Mouse (Mus musculus) T-helper 1 cell (primary cell): ENCODE measurements around the gene Evi2.

Experiments
- in situ Hi-C: fragments of 300-600 bp; cut with MboI, MseI; formaldehyde crosslinking; loops from one replicate; pipeline ENCODE4 v1.15.1; 2025; ENCODE audit warnings: high pct_unique_total_duplicates

Evi2 gene

DNA sequence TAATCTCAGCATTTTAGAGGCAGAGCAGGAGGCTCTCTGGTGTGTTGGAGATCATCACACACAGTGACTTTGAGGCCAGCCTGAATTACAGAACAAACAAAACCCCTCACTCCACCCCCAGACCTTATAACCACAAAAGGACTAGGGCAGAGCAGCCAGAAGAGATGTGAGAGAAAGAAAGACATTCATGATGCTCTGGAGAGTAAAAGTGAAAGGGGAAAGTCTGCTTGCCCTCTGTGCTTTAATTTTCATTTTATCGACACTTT, 6.1 kb downstream of the Evi2 start:
- in situ Hi-C loops = no loop called here

- in situ Hi-C loops = no loop called here
Observed at GRCm38 (mm10) chr11:79523560-79524309, 6.7 kb downstream of the Evi2 start, which contains the start of gene Evi2b. Gene Evi2b, minus strand, starts transcription at chr11:79523762.

DNA sequence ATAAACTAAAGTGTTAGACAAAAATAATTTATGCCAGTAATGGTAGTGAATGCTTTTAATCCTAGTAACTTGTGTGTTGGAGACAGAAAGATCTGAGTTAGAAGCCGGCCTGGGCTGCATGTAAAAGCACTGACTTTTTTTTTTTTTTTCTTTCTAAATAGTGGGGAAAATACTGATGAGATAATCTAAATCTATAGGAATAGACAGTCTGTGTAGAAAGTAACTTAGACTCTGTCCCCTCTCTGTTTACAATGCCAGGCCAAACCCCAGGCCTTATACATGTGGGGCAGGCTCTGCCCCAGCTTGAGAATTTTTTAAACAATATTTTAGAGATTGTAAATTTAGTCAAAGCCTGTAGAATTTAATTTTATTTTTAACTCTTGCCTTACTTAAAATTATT, 7.4 kb downstream of the Evi2 start:
- in situ Hi-C loops = no loop called here

GRCm38 (mm10) chr11:79521930-79522329, 8.5 kb downstream of the Evi2 start:
- in situ Hi-C loops = no loop called here

GRCm38 (mm10) chr11:79520772-79521171, 9.6 kb downstream of the Evi2 start:
- in situ Hi-C loops = no loop called here

DNA sequence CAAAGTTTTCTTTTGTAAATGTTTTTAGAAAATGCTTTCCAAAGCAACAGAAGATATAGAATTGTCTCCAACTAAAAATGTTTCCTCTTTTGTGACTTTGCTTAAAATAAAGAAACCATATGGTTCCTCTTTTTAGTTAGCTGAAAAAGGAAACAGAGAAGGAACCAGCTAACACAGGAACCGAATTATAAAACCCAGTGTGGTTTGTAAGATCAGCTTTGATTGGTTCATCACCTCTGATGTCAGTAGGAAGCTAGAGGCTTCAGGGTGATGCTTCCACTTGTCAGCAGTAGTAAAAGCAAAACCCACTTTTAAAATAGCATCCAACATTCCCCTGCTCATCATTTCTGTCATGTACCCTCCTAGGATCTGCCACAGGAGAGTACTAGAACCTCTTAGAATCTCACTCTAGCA, 10.5 kb downstream of the Evi2 start:
- in situ Hi-C loops = no loop called here

DNA sequence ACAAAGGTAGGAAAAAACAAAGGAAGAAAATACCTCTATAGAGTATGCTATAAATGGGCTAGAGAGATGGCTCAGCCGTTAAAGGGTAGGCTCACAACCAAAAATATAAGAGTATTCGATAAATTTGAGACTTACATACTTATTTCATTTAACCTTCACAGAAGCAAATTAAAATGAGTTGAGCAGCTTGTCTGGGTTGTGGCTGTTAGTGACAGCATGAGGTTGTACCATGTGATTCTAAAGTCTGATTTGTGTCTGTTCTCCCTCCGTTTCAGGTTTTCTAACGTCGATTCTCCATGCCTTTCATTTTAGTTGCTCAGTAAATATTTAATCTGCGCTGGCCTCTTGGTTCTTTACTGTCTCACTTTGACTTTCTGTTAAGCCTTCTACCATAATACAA, 11.1 kb downstream of the Evi2 start:
- in situ Hi-C loops = no loop called here

DNA sequence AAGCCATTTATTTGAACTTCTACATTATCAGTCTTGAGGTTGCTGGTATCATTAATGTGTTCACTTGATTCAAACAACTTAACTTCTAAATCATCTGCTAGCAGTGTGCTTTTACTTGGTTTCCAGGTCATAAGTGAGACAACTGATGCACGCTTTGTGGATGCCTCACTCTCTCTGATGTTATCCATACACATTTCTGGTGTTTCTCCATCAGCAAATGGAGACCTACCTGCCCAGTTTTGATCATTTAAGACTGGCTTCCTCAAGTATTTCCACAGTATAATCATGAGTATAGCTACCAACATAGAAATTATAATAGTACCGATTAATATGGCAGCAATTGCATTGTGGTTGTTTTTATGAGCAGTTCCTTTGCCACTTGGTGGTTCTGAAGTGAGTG, 14.6 kb downstream of the Evi2 start:
- in situ Hi-C loops = no loop called here

DNA sequence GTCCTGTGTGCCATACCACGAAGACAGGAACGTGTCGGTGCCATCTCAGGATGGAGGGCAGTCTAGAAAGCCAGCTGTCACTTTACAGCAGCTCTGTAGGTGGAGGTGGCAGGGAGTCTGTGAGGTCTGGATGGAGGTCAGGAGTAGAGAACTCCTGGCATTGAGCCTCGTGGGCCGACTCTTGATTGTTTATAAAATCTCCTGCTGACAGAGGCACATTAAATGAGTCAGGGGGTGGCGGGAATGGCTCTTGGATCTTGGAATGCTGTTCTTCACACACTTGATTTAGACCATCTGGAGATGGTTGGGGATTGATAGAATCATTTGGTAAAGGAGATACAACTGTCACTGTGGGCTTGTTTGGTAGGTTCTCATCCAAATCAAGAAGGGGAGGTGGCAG, 15.1 kb downstream of the Evi2 start:
- in situ Hi-C loops = no loop called here

GRCm38 (mm10) chr11:79511970-79512369, 18.4 kb downstream of the Evi2 start:
- in situ Hi-C loops = no loop called here

DNA sequence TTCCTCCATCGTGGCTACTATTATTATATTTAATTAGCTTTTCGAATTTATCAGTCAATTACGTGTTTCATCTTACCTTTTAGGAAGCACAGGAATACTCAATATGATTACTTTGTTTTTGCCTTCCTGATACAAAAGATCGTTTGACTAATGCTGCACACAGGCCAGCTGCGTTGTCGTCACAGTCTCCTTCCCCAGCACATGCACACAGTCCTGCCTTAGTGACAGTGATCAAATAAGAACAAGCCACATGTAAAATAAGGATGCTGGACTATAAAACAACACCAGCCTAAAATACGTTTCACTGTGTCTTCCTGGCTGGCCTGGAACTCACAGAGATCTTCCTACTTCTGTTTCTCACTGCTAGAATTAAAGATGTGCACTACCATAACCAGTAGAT, 25.9 kb downstream of the Evi2 start:
- in situ Hi-C loops = no loop called here

GRCm38 (mm10) chr11:79503845-79504244, 26.5 kb downstream of the Evi2 start, which contains the start of gene Omg:
Gene Omg, minus strand, starts transcription at chr11:79504084.
- in situ Hi-C loops = no loop called here

DNA sequence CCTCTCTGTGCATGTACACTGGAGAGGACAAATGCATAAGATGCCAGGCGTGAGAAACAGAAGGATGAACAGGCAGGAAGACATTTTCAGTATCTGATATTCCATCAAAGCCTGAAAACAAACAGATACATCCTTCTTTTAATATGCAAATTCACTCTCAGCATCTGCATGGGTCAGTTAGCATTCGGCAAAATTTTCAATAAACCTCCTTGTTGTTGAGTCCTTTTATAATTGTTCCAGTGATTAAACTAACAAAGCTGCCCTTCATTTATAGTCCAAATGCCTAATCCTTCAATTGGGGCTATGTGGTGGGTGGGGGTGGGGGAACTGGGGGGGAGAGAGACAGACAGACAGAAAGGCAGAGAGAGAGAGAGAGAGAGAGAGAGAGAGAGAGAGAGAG, 27.5 kb downstream of the Evi2 start:
- in situ Hi-C loops = no loop called here

- in situ Hi-C loops = no loop called here
Observed at GRCm38 (mm10) chr11:79494976-79495800, 35.2 kb downstream of the Evi2 start.

- in situ Hi-C loops = no loop called here
Observed at GRCm38 (mm10) chr11:79484721-79485120, 45.7 kb downstream of the Evi2 start.

- in situ Hi-C loops = no loop called here
Observed at GRCm38 (mm10) chr11:79483876-79484528, 46.4 kb downstream of the Evi2 start.

DNA sequence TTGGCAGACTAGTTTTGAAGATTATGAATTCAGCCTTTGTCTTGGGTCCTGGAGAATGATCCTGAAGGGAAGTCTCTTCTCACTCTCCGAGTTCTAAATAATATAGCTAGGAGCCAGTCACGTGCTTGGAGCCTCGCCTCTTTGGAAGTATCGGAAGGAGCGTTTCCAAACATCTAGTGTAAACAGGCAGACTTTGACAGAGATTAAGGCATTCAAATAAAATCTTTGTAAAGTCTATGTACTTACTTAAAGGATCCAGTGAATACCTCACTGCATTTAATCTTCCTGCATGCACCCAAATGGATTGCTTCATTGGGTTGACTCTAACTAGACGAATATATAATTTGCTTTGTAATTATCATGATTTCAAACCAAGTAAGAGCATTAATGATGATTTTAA, 47.0 kb downstream of the Evi2 start:
- in situ Hi-C loops = no loop called here

- in situ Hi-C loops = no loop called here
Observed at GRCm38 (mm10) chr11:79468097-79468496, 62.3 kb downstream of the Evi2 start.
